Mouse (Mus musculus) adrenal gland, adult 8-10 months (tissue): ENCODE results near the gene Eps15. TPM values are rescaled to one million over a fixed set of nuclear protein-coding genes. Genes with fewer than 3 reads are reported as not detected.

Experiments used
- DNase-seq: peaks from one replicate; pipeline ENCODE4 v3.0.0; 2022
- total RNA-seq, 4 experiments: library from RNA; stranded (reverse); gene quantifications; 2 replicates each; pipeline ENCODE4 v1.2.4; 2022

Gene Eps15
- total RNA-seq, 4 experiments from 2014 or later = 75.8 to 118 (median 94.2) TPM

DNA sequence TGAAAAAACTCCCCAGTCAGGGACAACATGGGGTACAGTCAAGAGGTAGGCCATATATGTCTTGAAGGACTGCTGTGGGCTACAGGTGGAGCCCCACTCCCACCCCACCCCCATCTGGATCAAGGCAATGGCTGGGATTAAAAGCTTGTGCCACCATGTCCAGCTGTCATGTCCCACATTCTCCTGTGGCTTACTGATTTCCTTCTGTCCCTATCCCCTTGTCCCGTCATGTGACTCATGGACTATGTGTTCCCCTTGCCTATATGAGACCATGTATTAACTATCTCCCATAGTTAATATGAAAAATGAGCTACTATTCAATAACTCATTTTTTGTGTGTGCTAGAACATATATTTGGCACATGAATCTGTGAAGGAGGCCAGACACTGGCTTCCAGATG, 154.2 kb downstream of the Eps15 start:
- no peak for DNase-seq

Other genes starting within 250 kb of the Eps15 start
- gene Osbpl9, start 78.0 kb upstream of the Eps15 start, total RNA-seq = 100 to 1,000 TPM; 123 to 159 (median 148) TPM
- gene Calr4, start 45.8 kb upstream of the Eps15 start, total RNA-seq = under 1 TPM; 0.17 to 0.48 (median 0.35) TPM
- 10 to 100 TPM in 2 of 4 experiments, 1 to 10 TPM in 2; 4.6 to 18.6 (median 13.4) TPM for gene Ttc39a, start 126.4 kb downstream of the Eps15 start, total RNA-seq
- gene Rnf11, start 204.5 kb downstream of the Eps15 start, total RNA-seq = 100 to 1,000 TPM; 126 to 211 (median 174) TPM